8 mouse cellular contexts compared by ENCODE assay signal in genomic region chr7:65370381-65370786, GRCm38 (mm10).
A peak's percentile ranks its signal among the peaks of the same experiment; 100 is the strongest.
DNase-seq lines count a peak whose midpoint lies in the region; ATAC-seq and TF ChIP-seq lines count a peak whose summit lies in the region.

No protein-coding gene starts in this region.

- peak overlapping the region; percentile 99 for H3K27ac ChIP-seq in forebrain, embryonic 10.5 days
- H3K27ac ChIP-seq in hindbrain, postnatal 0 days: peak overlapping the region; percentile 86
- peak overlapping the region; percentile 96 for H3K27ac ChIP-seq in liver, postnatal 0 days (ENCODE audit: low read depth)
- H3K27ac ChIP-seq in stomach, embryonic 14.5 days (ENCODE audit: low read length): peak overlapping the region; percentile 94

- H3K4me1 ChIP-seq in forebrain, embryonic 10.5 days: peaks cover 58% of the 10 kb centered on the region
- 0 out of 2 replicates have a peak, but pooled peaks cover 3% of the 10 kb centered on the region for H3K4me1 ChIP-seq in hindbrain, postnatal 0 days (ENCODE audit: insufficient read depth, low read length)
- H3K4me1 ChIP-seq in liver, postnatal 0 days (ENCODE audit: insufficient read depth): 0 out of 2 replicates have a peak, but pooled peaks cover 10% of the 10 kb centered on the region
- peaks cover 9% of the 10 kb centered on the region; the same call in 1 of the 2 replicates for H3K4me1 ChIP-seq in stomach, embryonic 14.5 days (ENCODE audit: control insufficient read depth, insufficient read depth, low read length)

- no peaks in the 10 kb centered on the region for H3K9me3 ChIP-seq in forebrain, embryonic 10.5 days
- H3K9me3 ChIP-seq in hindbrain, postnatal 0 days (ENCODE audit: low read length): no peaks in the 10 kb centered on the region
- no peaks in the 10 kb centered on the region for H3K9me3 ChIP-seq in liver, postnatal 0 days (ENCODE audit: low read length)
- no peaks in the 10 kb centered on the region for H3K9me3 ChIP-seq in stomach, embryonic 14.5 days (ENCODE audit: control insufficient read depth, low read depth, low read length)

- TF ChIP-seq CTCF in hindbrain, postnatal 0 days (IDR thresholded peaks at IDR 0.05; ENCODE audit: low read depth): no peak
- no peak for TF ChIP-seq CTCF in liver, postnatal 0 days (IDR thresholded peaks at IDR 0.05; ENCODE audit: low read depth)

- under 1% methylated on average over 31 of the region's 46 CpGs for WGBS in forebrain, embryonic 10.5 days
- 1% methylated on average over 31 of the region's 46 CpGs for WGBS in hindbrain, postnatal 0 days
- 0% methylated on average over 19 of the region's 46 CpGs for WGBS in liver, postnatal 0 days (ENCODE audit: insufficient replicate concordance)
- WGBS in stomach, embryonic 14.5 days: 0% methylated on average over 30 of the region's 46 CpGs

- H3K9ac ChIP-seq in hindbrain, postnatal 0 days (replicated peaks; ENCODE audit: low read length): peak overlapping the region; percentile 82
- H3K9ac ChIP-seq in liver, postnatal 0 days (replicated peaks): peak overlapping the region; percentile 79
- H3K9ac ChIP-seq in stomach, embryonic 14.5 days (replicated peaks; ENCODE audit: low read depth, low read length): peak overlapping the region; percentile 70

- no peak for TF ChIP-seq EP300 in liver, postnatal 0 days (IDR thresholded peaks at IDR 0.05; ENCODE audit: low read depth)

- peak overlapping the region; percentile 81 for H3K4me2 ChIP-seq in hindbrain, postnatal 0 days (ENCODE audit: low read depth, low read length)
- H3K4me2 ChIP-seq in liver, postnatal 0 days (ENCODE audit: low read depth, low read length): peak overlapping the region; percentile 70
- H3K4me2 ChIP-seq in stomach, embryonic 14.5 days (replicated peaks; ENCODE audit: low read depth, low read length): peak overlapping the region; percentile 70

- no peaks in the 10 kb centered on the region for H3K27me3 ChIP-seq in forebrain, embryonic 10.5 days (ENCODE audit: poor library complexity, severe bottlenecking)
- H3K27me3 ChIP-seq in hindbrain, postnatal 0 days (ENCODE audit: insufficient read depth, low read length): no peaks in the 10 kb centered on the region
- H3K27me3 ChIP-seq in liver, postnatal 0 days (ENCODE audit: insufficient read depth, low read length): peaks cover 33% of the 10 kb centered on the region
- no peaks in the 10 kb centered on the region for H3K27me3 ChIP-seq in stomach, embryonic 14.5 days (ENCODE audit: control insufficient read depth, insufficient read depth, low read length)

- ATAC-seq in hindbrain, postnatal 0 days: no peak; the same call in 1 of the 2 replicates
- ATAC-seq in liver, postnatal 0 days: peak; percentile 35
- peak; percentile 51 for ATAC-seq in stomach, embryonic 14.5 days (ENCODE audit: insufficient number of reproducible peaks, insufficient read depth, low FRiP score, low read depth)

- peak overlapping the region; percentile 90 for H3K4me3 ChIP-seq in forebrain, embryonic 10.5 days
- peak overlapping the region; percentile 91 for H3K4me3 ChIP-seq in hindbrain, postnatal 0 days (ENCODE audit: low read length)
- H3K4me3 ChIP-seq in liver, postnatal 0 days (ENCODE audit: low read depth, low read length): peak overlapping the region; percentile 61
- peak overlapping the region; percentile 82 for H3K4me3 ChIP-seq in stomach, embryonic 14.5 days (ENCODE audit: low read depth, low read length)

- H3K36me3 ChIP-seq in forebrain, embryonic 10.5 days (replicated peaks): no peaks in the 10 kb centered on the region
- no peaks in the 10 kb centered on the region for H3K36me3 ChIP-seq in hindbrain, postnatal 0 days (ENCODE audit: insufficient read depth, low read length)
- H3K36me3 ChIP-seq in liver, postnatal 0 days (replicated peaks; ENCODE audit: insufficient read depth, low read length): no peaks in the 10 kb centered on the region
- no peaks in the 10 kb centered on the region for H3K36me3 ChIP-seq in stomach, embryonic 14.5 days (ENCODE audit: control insufficient read depth, insufficient read depth, low read length)

- DNase-seq in retina, embryonic 14.5 days (ENCODE audit: low spot score): peak; percentile 43
- DNase-seq in retina, postnatal 1 day: no peak
- peak; percentile 55 for DNase-seq in adrenal gland, adult 2 months
- peak; percentile 44 for DNase-seq in forebrain, embryonic 10.5 days (ENCODE audit: extremely low spot score, low spot score)
- peak; percentile 32 for DNase-seq in hindbrain, postnatal 0 days (ENCODE audit: low spot score)
- peak; percentile 49 for DNase-seq in liver, postnatal 0 days
- DNase-seq in left cerebral cortex, postnatal 14 days (ENCODE audit: low spot score in 2 of 2): no peak

- intact Hi-C loops in left cerebral cortex, postnatal 14 days (cut with DNase I): loop anchor here (5.0 kb wide), 1 partner anchor 42 kb away; no protein-coding TSS in a partner anchor

Comparison
In these comparisons a context has a peak if more than half of its experiments do, and no peak if none do; other contexts are left out.
1. DNase-seq: peak in retina, embryonic 14.5 days (single experiment), adrenal gland, adult 2 months (single experiment), forebrain, embryonic 10.5 days (single experiment), hindbrain, postnatal 0 days (single experiment) and liver, postnatal 0 days (single experiment); none in retina, postnatal 1 day (single experiment) and left cerebral cortex, postnatal 14 days (0 of 2).
2. Peak in every context shown above with its lines, with median percentiles within 50 percentile points of each other: H3K27ac ChIP-seq, H3K4me3 ChIP-seq, H3K4me2 ChIP-seq and H3K9ac ChIP-seq.